Mouse (Mus musculus): Measurements from ENCODE around the gene Crb3.

The Crb3 gene

GRCm38 (mm10) chr17:57062011-57062521, 3.2 kb downstream of the Crb3 start:
- no peak for DNase-seq (ENCODE audit: low spot score)

GRCm38 (mm10) chr17:57062548-57062947, 3.6 kb downstream of the Crb3 start:
- DNase-seq (ENCODE audit: low spot score) = no peak

GRCm38 (mm10) chr17:57063031-57063430, 4.1 kb downstream of the Crb3 start:
- no peak for DNase-seq (ENCODE audit: low spot score)

GRCm38 (mm10) chr17:57066908-57067307, 8.0 kb downstream of the Crb3 start:
- no peak for DNase-seq (ENCODE audit: low spot score)

GRCm38 (mm10) chr17:57070272-57070671, 11.4 kb downstream of the Crb3 start:
- DNase-seq (ENCODE audit: low spot score) = no peak

- no peak for DNase-seq (ENCODE audit: low spot score)
These were observed 11.8 kb downstream of the Crb3 start for GRCm38 (mm10) chr17:57070699-57071098.

GRCm38 (mm10) chr17:57076916-57077315, 18.0 kb downstream of the Crb3 start:
- no peak for DNase-seq (ENCODE audit: low spot score)

- DNase-seq (ENCODE audit: low spot score) = peak; percentile 23
These were observed 19.4 kb downstream of the Crb3 start, which contains the start of gene Dennd1c for GRCm38 (mm10) chr17:57078336-57078735. Gene Dennd1c, minus strand, starts transcription at chr17:57078514.

- DNase-seq (ENCODE audit: low spot score) = no peak
These were observed 21.0 kb downstream of the Crb3 start for GRCm38 (mm10) chr17:57079919-57080318.

GRCm38 (mm10) chr17:57081234-57081842, 22.4 kb downstream of the Crb3 start:
- no peak for DNase-seq (ENCODE audit: low spot score)

- DNase-seq (ENCODE audit: low spot score) = no peak
These were observed 23.6 kb downstream of the Crb3 start for GRCm38 (mm10) chr17:57082481-57082880.

GRCm38 (mm10) chr17:57085970-57086757, 27.3 kb downstream of the Crb3 start:
- DNase-seq (ENCODE audit: low spot score) = no peak

GRCm38 (mm10) chr17:57087049-57087832, 28.3 kb downstream of the Crb3 start, which contains the start of gene Tubb4a:
Gene Tubb4a, minus strand, starts transcription at chr17:57087782.
- no peak for DNase-seq (ENCODE audit: low spot score)

GRCm38 (mm10) chr17:57094222-57094621, 35.3 kb downstream of the Crb3 start:
- no peak for DNase-seq (ENCODE audit: low spot score)

- DNase-seq (ENCODE audit: low spot score) = no peak
These were observed 37.1 kb downstream of the Crb3 start for GRCm38 (mm10) chr17:57095855-57096622.

GRCm38 (mm10) chr17:57096623-57096920, 37.7 kb downstream of the Crb3 start:
- peak; percentile 60 for DNase-seq (ENCODE audit: low spot score)

GRCm38 (mm10) chr17:57098321-57098720, 39.4 kb downstream of the Crb3 start:
- DNase-seq (ENCODE audit: low spot score) = no peak

- DNase-seq (ENCODE audit: low spot score) = no peak
These were observed 40.9 kb downstream of the Crb3 start for GRCm38 (mm10) chr17:57099629-57100325.

- DNase-seq (ENCODE audit: low spot score) = no peak
These were observed 43.4 kb downstream of the Crb3 start for GRCm38 (mm10) chr17:57102276-57102675.

GRCm38 (mm10) chr17:57104496-57104895, 45.6 kb downstream of the Crb3 start:
- DNase-seq (ENCODE audit: low spot score) = no peak

All from spleen, adult 12 weeks (tissue).